Mouse (Mus musculus) CH12.LX (cell line): ENCODE measurements at regions not wholly inside any gene's neighbourhood (a gene's known extent, or its start where the extent isn't known, plus 50 kb on each side); places are given as distances from the start of the nearest gene placed in this dataset.

Experiments used
- DNase-seq: peaks from one replicate; pipeline ENCODE4 v3.0.0-alpha.2; 2013; ENCODE audit errors: extremely low read depth
- H3K27ac ChIP-seq: 2 replicates; pipeline ENCODE4 v1.5.1; 2012; ENCODE audit warnings: low read depth, mild to moderate bottlenecking, control low read depth, moderate library complexity; ENCODE audit not compliant: insufficient read depth
- H3K27me3 ChIP-seq: replicated peaks from 2 replicates; pipeline ENCODE3; 2012; ENCODE audit warnings: inconsistent platforms
- H3K36me3 ChIP-seq, 2 experiments: replicated peaks in 1 of 2; 2 replicates each; pipeline versions ENCODE3 to v1.6.1; 2012; ENCODE audit warnings: inconsistent platforms in 1 of 2, low read length in 1 of 2, mild to moderate bottlenecking in 1 of 2, mixed read lengths in 1 of 2, moderate library complexity in 1 of 2; ENCODE audit not compliant: control insufficient read depth in 1 of 2, insufficient read depth in 1 of 2
- H3K4me1 ChIP-seq, 2 experiments: 2 replicates each; pipeline ENCODE4 v1.6.1; 2012; ENCODE audit warnings: inconsistent platforms in 1 of 2, moderate library complexity in 1 of 2; ENCODE audit not compliant: insufficient read depth in 2 of 2, control insufficient read depth in 1 of 2
- H3K4me2 ChIP-seq: 2 replicates; pipeline ENCODE4 v1.6.1; 2012; ENCODE audit warnings: low read depth, mild to moderate bottlenecking, control low read depth; ENCODE audit not compliant: poor library complexity, insufficient read depth, severe bottlenecking
- H3K4me3 ChIP-seq, 3 experiments: fragments of 150-350 bp in 1 of 3; sonication (generic) in 1 of 3; replicated peaks in 1 of 3; 2 replicates each; pipeline versions ENCODE3 to v1.5.1; 2011 to 2012; ENCODE audit warnings: low read depth in 2 of 3, low read length in 2 of 3, mild to moderate bottlenecking in 2 of 3, moderate library complexity in 2 of 3, control low read depth in 1 of 3, improper control_type of control experiment in 1 of 3, inconsistent platforms in 1 of 3, mixed read lengths in 1 of 3; ENCODE audit not compliant: poor library complexity in 1 of 3
- H3K79me2 ChIP-seq: replicated peaks from 2 replicates; pipeline ENCODE4 v1.6.1; 2012; ENCODE audit warnings: mild to moderate bottlenecking, moderate library complexity; ENCODE audit not compliant: control insufficient read depth, poor library complexity, insufficient read depth, severe bottlenecking; ENCODE audit errors: extremely low read depth
- H3K9ac ChIP-seq: 2 replicates; pipeline ENCODE4 v1.6.1; 2012; ENCODE audit warnings: low read depth, mild to moderate bottlenecking, control low read depth, moderate library complexity; ENCODE audit not compliant: insufficient read depth
- H3K9me3 ChIP-seq: replicated peaks from 2 replicates; pipeline ENCODE3; 2012; ENCODE audit warnings: low read length, inconsistent platforms, mixed read lengths
- BHLHE40 ChIP-seq: IDR thresholded peaks from 2 replicates; pipeline ENCODE4 v1.6.1; 2011; ENCODE audit warnings: mild to moderate bottlenecking, low read depth, low read length, improper control_type of control experiment
- CHD2 ChIP-seq: IDR thresholded peaks from 2 replicates; pipeline ENCODE4 v1.6.1; 2011; ENCODE audit warnings: low read length, improper control_type of control experiment
- EP300 ChIP-seq: IDR thresholded peaks from 2 replicates; pipeline ENCODE4 v1.6.1; 2011; ENCODE audit warnings: low read length, improper control_type of control experiment
- HCFC1 ChIP-seq: IDR thresholded peaks from 2 replicates; pipeline ENCODE4 v1.6.1; 2012; ENCODE audit warnings: low read depth, mild to moderate bottlenecking, inconsistent platforms, low read length, improper control_type of control experiment
- IRF4 ChIP-seq: IDR thresholded peaks from 2 replicates; pipeline ENCODE4 v1.6.1; 2014; ENCODE audit warnings: low read depth, mild to moderate bottlenecking, inconsistent platforms, low read length, improper control_type of control experiment
- JUN ChIP-seq: IDR thresholded peaks from 2 replicates; pipeline ENCODE4 v1.6.1; 2011; ENCODE audit warnings: low read depth, mild to moderate bottlenecking, low read length, improper control_type of control experiment, moderate library complexity; ENCODE audit not compliant: insufficient read depth
- JUND ChIP-seq: conservative IDR thresholded peaks from 2 replicates; pipeline ENCODE4 v1.6.1; 2011; ENCODE audit warnings: low read depth, low read length, improper control_type of control experiment
- KAT2A ChIP-seq: IDR thresholded peaks from 2 replicates; pipeline ENCODE4 v1.6.1; 2012; ENCODE audit warnings: low read length, improper control_type of control experiment, inconsistent platforms; ENCODE audit not compliant: insufficient replicate concordance
- MAFK ChIP-seq: IDR thresholded peaks from 2 replicates; pipeline ENCODE4 v1.6.1; 2011; ENCODE audit warnings: low read length, improper control_type of control experiment; ENCODE audit not compliant: insufficient replicate concordance
- MAX ChIP-seq: IDR thresholded peaks from 2 replicates; pipeline ENCODE4 v1.6.1; 2011; ENCODE audit warnings: low read length, improper control_type of control experiment
- MAZ ChIP-seq: IDR thresholded peaks from 2 replicates; pipeline ENCODE4 v1.6.1; 2012; ENCODE audit warnings: low read depth, mild to moderate bottlenecking, inconsistent platforms, low read length, improper control_type of control experiment, moderate library complexity
- NELFE ChIP-seq: IDR thresholded peaks from 2 replicates; pipeline ENCODE4 v1.6.1; 2011; ENCODE audit warnings: low read depth, low read length, improper control_type of control experiment
- NRF1 ChIP-seq: IDR thresholded peaks from 2 replicates; pipeline ENCODE4 v1.6.1; 2014; ENCODE audit warnings: low read depth, mild to moderate bottlenecking, inconsistent platforms, low read length, improper control_type of control experiment, moderate library complexity
- PAX5 ChIP-seq: IDR thresholded peaks from 2 replicates; pipeline ENCODE4 v1.6.1; 2012; ENCODE audit warnings: low read length, inconsistent platforms, mixed read lengths
- POLR2A ChIP-seq: IDR thresholded peaks from 2 replicates; pipeline ENCODE4 v1.6.1; 2011; ENCODE audit warnings: low read depth, mild to moderate bottlenecking, improper control_type of control experiment, low read length
- POLR2AphosphoS2 ChIP-seq: IDR thresholded peaks from 2 replicates; pipeline ENCODE4 v1.6.1; 2011; ENCODE audit warnings: low read depth, low read length, improper control_type of control experiment
- RAD21 ChIP-seq: IDR thresholded peaks from 2 replicates; pipeline ENCODE4 v1.6.1; 2011; ENCODE audit warnings: low read depth, mild to moderate bottlenecking, low read length, improper control_type of control experiment, moderate library complexity
- RCOR1 ChIP-seq: conservative IDR thresholded peaks from 2 replicates; pipeline ENCODE4 v1.6.1; 2012; ENCODE audit warnings: low read depth, mild to moderate bottlenecking, inconsistent platforms, low read length, improper control_type of control experiment
- SIN3A ChIP-seq: IDR thresholded peaks from 2 replicates; pipeline ENCODE4 v1.6.1; 2012; ENCODE audit warnings: low read length, improper control_type of control experiment, inconsistent platforms
- TCF12 ChIP-seq: IDR thresholded peaks from 2 replicates; pipeline ENCODE4 v1.6.1; 2014; ENCODE audit warnings: low read depth, mild to moderate bottlenecking, inconsistent platforms, low read length, improper control_type of control experiment
- UBTF ChIP-seq: IDR thresholded peaks from 2 replicates; pipeline ENCODE4 v1.6.1; 2012; ENCODE audit warnings: low read depth, mild to moderate bottlenecking, inconsistent platforms, low read length, improper control_type of control experiment, moderate library complexity
- USF2 ChIP-seq: conservative IDR thresholded peaks from 2 replicates; pipeline ENCODE4 v1.6.1; 2011; ENCODE audit warnings: low read depth, low read length, improper control_type of control experiment
- ZC3H11A ChIP-seq: IDR thresholded peaks from 2 replicates; pipeline ENCODE4 v1.6.1; 2012; ENCODE audit warnings: low read depth, mild to moderate bottlenecking, inconsistent platforms, low read length, improper control_type of control experiment
- ZKSCAN1 ChIP-seq: IDR thresholded peaks from 2 replicates; pipeline ENCODE4 v1.6.1; 2012; ENCODE audit warnings: low read depth, inconsistent platforms, low read length, improper control_type of control experiment, borderline replicate concordance
- ZMIZ1 ChIP-seq: IDR thresholded peaks from 2 replicates; pipeline ENCODE4 v1.6.1; 2012; ENCODE audit warnings: low read depth, mild to moderate bottlenecking, inconsistent platforms, low read length, improper control_type of control experiment
- ZNF384 ChIP-seq: IDR thresholded peaks from 2 replicates; pipeline ENCODE4 v1.6.1; 2012; ENCODE audit warnings: low read depth, low read length, improper control_type of control experiment, inconsistent platforms
- dilution Hi-C: fragments of 300-500 bp; cut with MboI; formaldehyde crosslinking; loops from 2 replicates; pipeline ENCODE4 v1.14.3; 2020; ENCODE audit warnings: low sequenced_read_pairs; ENCODE audit not compliant: extremely low pct_unique_long_range_greater_than_20kb, extremely low pct_ligation_motif_present
- in situ Hi-C: fragments of 300-500 bp; cut with MboI; formaldehyde crosslinking; loops from 3 replicates; pipeline ENCODE4 v1.14.3; 2019; ENCODE audit warnings: low sequenced_read_pairs, low pct_ligation_motif_present, low pct_unique_long_range_greater_than_20kb, mixed read lengths

- no peak overlapping the region for H3K27ac ChIP-seq
- in situ Hi-C loops = no loop called here
- dilution Hi-C loops = no loop called here
- H3K4me3 ChIP-seq = no peak overlapping the region
- H3K4me1 ChIP-seq = no peaks in the 10 kb centered on the region
- H3K4me2 ChIP-seq = no peak overlapping the region
- no peak for DNase-seq
- H3K9ac ChIP-seq = no peak overlapping the region
- no peaks in the 10 kb centered on the region for H3K27me3 ChIP-seq
- H3K9me3 ChIP-seq = peaks cover 80% of the 10 kb centered on the region
- H3K79me2 ChIP-seq = no peaks in the 10 kb centered on the region
- no peaks in the 10 kb centered on the region for H3K36me3 ChIP-seq
- TF ChIP-seq USF2 (no peak), ZMIZ1 (no peak), EP300 (no peak), NELFE (no peak), ZKSCAN1 (no peak), BHLHE40 (no peak), RCOR1 (no peak), TCF12 (no peak), MAX (no peak), JUN (no peak), PAX5 (no peak), JUND (no peak), SIN3A (no peak), HCFC1 (no peak), POLR2AphosphoS2 (no peak), MAFK (no peak), MAZ (no peak), CHD2 (no peak), RAD21 (no peak)
These were observed 263.8 kb upstream of the Irx3 start for GRCm38 (mm10) chr8:92065554-92066239.

GRCm38 (mm10) chr8:92064971-92065370 is 263.1 kb upstream of the Irx3 start:
- dilution Hi-C loops = no loop called here
- Histone ChIP-seq H3K79me2 (no peaks in the 10 kb centered on the region), H3K4me3 (no peak overlapping the region), H3K9me3 (peaks cover 83% of the 10 kb centered on the region), H3K27ac (no peak overlapping the region), H3K4me1 (no peaks in the 10 kb centered on the region), H3K9ac (no peak overlapping the region), H3K27me3 (no peaks in the 10 kb centered on the region), H3K4me2 (no peak overlapping the region), H3K36me3 (no peaks in the 10 kb centered on the region)
- in situ Hi-C loops = no loop called here
- no peak for DNase-seq
- TF ChIP-seq KAT2A (no peak), UBTF (no peak), ZNF384 (no peak), POLR2A (no peak), NRF1 (no peak), ZC3H11A (no peak), IRF4 (no peak), JUN (no peak), MAFK (no peak), RAD21 (no peak)
